24 mouse cellular contexts compared by ENCODE assay signal in the genomic region with DNA sequence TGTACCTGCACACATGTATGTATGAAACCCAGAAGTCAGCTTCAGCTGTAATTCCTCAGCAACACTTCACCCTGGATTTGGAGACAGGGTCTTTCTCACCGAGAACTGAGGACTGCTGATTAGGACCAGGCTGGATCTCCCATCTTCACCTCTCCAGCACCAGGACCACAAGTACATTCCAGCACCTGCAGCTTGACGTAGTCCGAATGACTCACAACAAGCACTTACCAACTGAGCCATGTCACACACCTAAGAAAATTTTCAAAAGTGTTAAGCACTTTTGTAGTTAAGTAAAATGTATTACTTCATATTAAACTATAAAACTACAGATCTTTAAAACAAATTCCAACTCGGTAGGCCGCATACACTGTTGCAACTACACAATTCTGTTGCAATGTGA.
DNase-seq lines count a peak whose midpoint lies in the region; ATAC-seq and TF ChIP-seq lines count a peak whose summit lies in the region.
"Had no signal": no experiment of that assay in that cellular context is flagged by ENCODE, and none has a peak within 500 bp of the region (broad histone marks: within the 10 kb centered on the region; RNA-seq: fewer than 3 reads in every experiment).

No protein-coding gene starts in this region.

- H3K9me3 ChIP-seq in limb, embryonic 11.5 days (ENCODE audit: control insufficient read depth, low read length) = no peaks in the 10 kb centered on the region
- H3K9me3 ChIP-seq in limb, embryonic 10.5 days (replicated peaks) = no peaks in the 10 kb centered on the region
- H3K9me3 ChIP-seq in midbrain, embryonic 11.5 days (ENCODE audit: control insufficient read depth, low read length) = no peaks in the 10 kb centered on the region
- H3K9me3 ChIP-seq in midbrain, postnatal 0 days (ENCODE audit: low read length) = no peaks in the 10 kb centered on the region
- H3K9me3 ChIP-seq: embryonic facial prominence, embryonic 10.5 days; embryonic facial prominence, embryonic 12.5 days; forebrain, embryonic 13.5 days; forebrain, embryonic 15.5 days had no signal

- H3K4me3 ChIP-seq in limb, embryonic 11.5 days (ENCODE audit: low read depth, low read length) = no peak overlapping the region
- H3K4me3 ChIP-seq in limb, embryonic 10.5 days = no peak overlapping the region
- no peak overlapping the region for H3K4me3 ChIP-seq in midbrain, embryonic 11.5 days (ENCODE audit: low read depth, low read length)
- no peak overlapping the region for H3K4me3 ChIP-seq in midbrain, postnatal 0 days (ENCODE audit: low read depth, low read length)
- H3K4me3 ChIP-seq: embryonic facial prominence, embryonic 10.5 days; embryonic facial prominence, embryonic 12.5 days; forebrain, embryonic 13.5 days; forebrain, embryonic 15.5 days had no signal

- no peak overlapping the region for H3K27ac ChIP-seq in limb, embryonic 11.5 days (replicated peaks; ENCODE audit: low read depth, low read length)
- no peak overlapping the region for H3K27ac ChIP-seq in limb, embryonic 10.5 days
- no peak overlapping the region for H3K27ac ChIP-seq in midbrain, embryonic 11.5 days (ENCODE audit: low read depth, low read length)
- H3K27ac ChIP-seq in midbrain, postnatal 0 days (ENCODE audit: low read depth, low read length) = no peak overlapping the region
- H3K27ac ChIP-seq: embryonic facial prominence, embryonic 10.5 days; embryonic facial prominence, embryonic 12.5 days; forebrain, embryonic 13.5 days; forebrain, embryonic 15.5 days had no signal

- H3K4me1 ChIP-seq in limb, embryonic 11.5 days (ENCODE audit: control insufficient read depth, insufficient read depth, low read length) = peaks cover 12% of the 10 kb centered on the region
- H3K4me1 ChIP-seq in limb, embryonic 10.5 days = peaks cover 29% of the 10 kb centered on the region
- peaks cover under 1% of the 10 kb centered on the region; the same call in 1 of the 2 replicates for H3K4me1 ChIP-seq in midbrain, embryonic 11.5 days (ENCODE audit: control insufficient read depth, insufficient read depth, low read length)
- no peaks in the 10 kb centered on the region for H3K4me1 ChIP-seq in midbrain, postnatal 0 days (ENCODE audit: insufficient read depth, low read length)

- no peaks in the 10 kb centered on the region for H3K36me3 ChIP-seq in limb, embryonic 11.5 days (ENCODE audit: control insufficient read depth, insufficient read depth, low read length)
- H3K36me3 ChIP-seq in limb, embryonic 10.5 days = no peaks in the 10 kb centered on the region
- no peaks in the 10 kb centered on the region for H3K36me3 ChIP-seq in midbrain, embryonic 11.5 days (ENCODE audit: control insufficient read depth, insufficient read depth, low read length)
- no peaks in the 10 kb centered on the region for H3K36me3 ChIP-seq in midbrain, postnatal 0 days (ENCODE audit: insufficient read depth, low read length)
- H3K36me3 ChIP-seq: embryonic facial prominence, embryonic 10.5 days; embryonic facial prominence, embryonic 12.5 days; forebrain, embryonic 15.5 days; G1E had no signal

- TF ChIP-seq CTCF in midbrain, postnatal 0 days (IDR thresholded peaks at IDR 0.05) = no peak

- no peak overlapping the region for H3K9ac ChIP-seq in limb, embryonic 11.5 days (ENCODE audit: low read length)
- no peak overlapping the region for H3K9ac ChIP-seq in midbrain, embryonic 11.5 days (ENCODE audit: low read length)
- H3K9ac ChIP-seq in midbrain, postnatal 0 days (replicated peaks; ENCODE audit: low read length, poor library complexity, severe bottlenecking) = no peak overlapping the region
- H3K9ac ChIP-seq: embryonic facial prominence, embryonic 12.5 days; forebrain, embryonic 13.5 days; forebrain, embryonic 15.5 days had no signal

- no peaks in the 10 kb centered on the region for H3K27me3 ChIP-seq in limb, embryonic 11.5 days (ENCODE audit: control insufficient read depth, insufficient read depth, low read length)
- no peaks in the 10 kb centered on the region for H3K27me3 ChIP-seq in limb, embryonic 10.5 days (ENCODE audit: low read depth, poor library complexity, severe bottlenecking)
- H3K27me3 ChIP-seq in midbrain, embryonic 11.5 days (ENCODE audit: control insufficient read depth, insufficient read depth, low read length) = no peaks in the 10 kb centered on the region
- no peaks in the 10 kb centered on the region for H3K27me3 ChIP-seq in midbrain, postnatal 0 days (ENCODE audit: insufficient read depth, low read length)
- H3K27me3 ChIP-seq: CH12.LX; embryonic facial prominence, embryonic 12.5 days; forebrain, embryonic 13.5 days; forebrain, embryonic 15.5 days; Patski had no signal

- peak; percentile 18 for DNase-seq in limb, embryonic 11.5 days (ENCODE audit: low spot score)
- no peak for DNase-seq in limb, embryonic 10.5 days (ENCODE audit: low spot score)
- DNase-seq in lung, postnatal 25 days (ENCODE audit: low spot score) = peak; percentile 21
- no peak for DNase-seq in lung, postnatal 10 days
- peak; percentile 23 for DNase-seq in midbrain, embryonic 11.5 days (ENCODE audit: low spot score, missing footprints)
- no peak for DNase-seq in midbrain, postnatal 0 days (ENCODE audit: low spot score)
- DNase-seq: adrenal gland, adult 8-10 months; adrenal gland, postnatal 14 days; adrenal gland, postnatal 36 days; B cell, adult 2 months; cerebellum, adult 11-12 months; cerebellum, adult 2 months; cerebellum, adult 9-10 months; cerebellum, postnatal 10 days; cerebellum, postnatal 25 days had no signal

- no peak for ATAC-seq in limb, embryonic 11.5 days (ENCODE audit: insufficient number of reproducible peaks, low FRiP score, low TSS enrichment, low read depth)
- no peak for ATAC-seq in midbrain, embryonic 11.5 days (ENCODE audit: low FRiP score)
- no peak for ATAC-seq in midbrain, postnatal 0 days (ENCODE audit: low FRiP score)
- ATAC-seq: activated CD4-positive, CD25-positive, alpha-beta regulatory T cell, adult 4 months; CD4-positive, CD25-positive, alpha-beta regulatory T cell, adult 4 months; forebrain, embryonic 13.5 days; forebrain, embryonic 15.5 days; Patski had no signal

- WGBS in limb, embryonic 11.5 days = 83% methylated on average over 5 of the region's 5 CpGs
- WGBS in limb, embryonic 10.5 days = 87% methylated on average over 5 of the region's 5 CpGs
- WGBS in midbrain, embryonic 11.5 days = 90% methylated on average over 5 of the region's 5 CpGs
- 93% methylated on average over 5 of the region's 5 CpGs for WGBS in midbrain, postnatal 0 days

- H3K4me2 ChIP-seq in limb, embryonic 11.5 days (ENCODE audit: low read depth, severe bottlenecking) = no peak overlapping the region
- H3K4me2 ChIP-seq in midbrain, embryonic 11.5 days = no peak overlapping the region
- no peak overlapping the region for H3K4me2 ChIP-seq in midbrain, postnatal 0 days (ENCODE audit: low read depth, low read length, poor library complexity, severe bottlenecking)
- H3K4me2 ChIP-seq: embryonic facial prominence, embryonic 12.5 days; forebrain, embryonic 13.5 days; forebrain, embryonic 15.5 days had no signal

Comparison
In these comparisons a context has a peak if more than half of its experiments do, and no peak if none do; other contexts are left out.
1. DNase-seq: peak in limb, embryonic 11.5 days (single experiment), lung, postnatal 25 days (single experiment) and midbrain, embryonic 11.5 days (single experiment); none in limb, embryonic 10.5 days (single experiment), lung, postnatal 10 days (single experiment) and midbrain, postnatal 0 days (single experiment).